Mouse (Mus musculus) cortical plate, adult 2 months (tissue): ENCODE measurements around the gene Abhd6.

Experiments used
- CTCF ChIP-seq: fragments of 200-500 bp; IDR thresholded peaks from 2 replicates; pipeline ENCODE4 v1.5.1; 2011; ENCODE audit warnings: mild to moderate bottlenecking, control low read depth, low read length; ENCODE audit not compliant: insufficient read depth; ENCODE audit errors: extremely low read depth
- POLR2A ChIP-seq: fragments of 200-500 bp; IDR thresholded peaks from 2 replicates; pipeline ENCODE4 v1.6.1; 2011; ENCODE audit warnings: mild to moderate bottlenecking, low read length, control low read depth; ENCODE audit not compliant: insufficient read depth; ENCODE audit errors: extremely low read depth

GRCm38 (mm10) chr14:8049334-8049733 lies 46.6 kb downstream of the Abhd6 start:
- TF ChIP-seq POLR2A (no peak), CTCF (no peak)
